25 mouse cellular contexts compared by ENCODE assay signal in genomic region chr10:75355341-75355740, GRCm38 (mm10). TPM values are rescaled to one million over a fixed set of nuclear protein-coding genes. Genes with fewer than 3 reads are reported as not detected.
DNase-seq lines count a peak whose midpoint lies in the region; ATAC-seq and TF ChIP-seq lines count a peak whose summit lies in the region.
"Had no signal": no experiment of that assay in that cellular context is flagged by ENCODE, and none has a peak within 500 bp of the region (broad histone marks: within the 10 kb centered on the region; RNA-seq: fewer than 3 reads in every experiment).

No protein-coding gene starts in this region.

- no peak overlapping the region for H3K27ac ChIP-seq in heart, embryonic 10.5 days
- H3K27ac ChIP-seq in heart, embryonic 13.5 days (replicated peaks): peak overlapping the region; percentile 24; the same call in 1 of the 2 replicates
- H3K27ac ChIP-seq in liver, postnatal 0 days (ENCODE audit: low read depth): no peak overlapping the region
- no peak overlapping the region for H3K27ac ChIP-seq in liver, embryonic 11.5 days (ENCODE audit: low read depth, low read length)
- H3K27ac ChIP-seq: embryonic facial prominence, embryonic 10.5 days; embryonic facial prominence, embryonic 12.5 days; forebrain, embryonic 13.5 days; forebrain, embryonic 15.5 days had no signal

- H3K4me3 ChIP-seq in heart, embryonic 10.5 days: no peak overlapping the region
- H3K4me3 ChIP-seq in heart, embryonic 13.5 days: no peak overlapping the region
- H3K4me3 ChIP-seq in liver, postnatal 0 days (ENCODE audit: low read depth, low read length): no peak overlapping the region
- no peak overlapping the region for H3K4me3 ChIP-seq in liver, embryonic 11.5 days (ENCODE audit: low read depth, low read length)
- H3K4me3 ChIP-seq: embryonic facial prominence, embryonic 10.5 days; embryonic facial prominence, embryonic 12.5 days; forebrain, embryonic 13.5 days; forebrain, embryonic 15.5 days had no signal

- no peak for ATAC-seq in heart, embryonic 13.5 days (ENCODE audit: extremely low read depth, insufficient number of reproducible peaks, low FRiP score, low TSS enrichment)
- ATAC-seq in liver, postnatal 0 days: peak; percentile 44; the same call in 1 of the 2 replicates
- no peak for ATAC-seq in liver, embryonic 11.5 days (replicated peaks; ENCODE audit: low FRiP score)
- ATAC-seq: activated CD4-positive, CD25-positive, alpha-beta regulatory T cell, adult 4 months; CD4-positive, CD25-positive, alpha-beta regulatory T cell, adult 4 months; forebrain, embryonic 13.5 days; forebrain, embryonic 15.5 days; Patski had no signal

- 44% methylated on average over 4 of the region's 4 CpGs for WGBS in heart, embryonic 10.5 days
- WGBS in heart, embryonic 13.5 days: 36% methylated on average over 4 of the region's 4 CpGs
- 49% methylated on average over 4 of the region's 4 CpGs for WGBS in liver, postnatal 0 days (ENCODE audit: insufficient replicate concordance)
- WGBS in liver, embryonic 11.5 days: 52% methylated on average over 4 of the region's 4 CpGs

- no peaks in the 10 kb centered on the region for H3K36me3 ChIP-seq in heart, embryonic 10.5 days
- H3K36me3 ChIP-seq in heart, embryonic 13.5 days: no peaks in the 10 kb centered on the region
- no peaks in the 10 kb centered on the region for H3K36me3 ChIP-seq in liver, postnatal 0 days (replicated peaks; ENCODE audit: insufficient read depth, low read length)
- no peaks in the 10 kb centered on the region for H3K36me3 ChIP-seq in liver, embryonic 11.5 days (ENCODE audit: control insufficient read depth, insufficient read depth, low read length)
- H3K36me3 ChIP-seq: embryonic facial prominence, embryonic 10.5 days; embryonic facial prominence, embryonic 12.5 days; forebrain, embryonic 15.5 days had no signal

- no peak overlapping the region for H3K4me2 ChIP-seq in heart, embryonic 13.5 days
- H3K4me2 ChIP-seq in liver, postnatal 0 days (ENCODE audit: low read depth, low read length): no peak overlapping the region
- H3K4me2 ChIP-seq in liver, embryonic 11.5 days: no peak overlapping the region
- H3K4me2 ChIP-seq: embryonic facial prominence, embryonic 12.5 days; forebrain, embryonic 13.5 days; forebrain, embryonic 15.5 days had no signal

- no peak for TF ChIP-seq CTCF in liver, postnatal 0 days (IDR thresholded peaks at IDR 0.05; ENCODE audit: low read depth)

- H3K9ac ChIP-seq in heart, embryonic 13.5 days: no peak overlapping the region
- H3K9ac ChIP-seq in liver, postnatal 0 days (replicated peaks): no peak overlapping the region
- H3K9ac ChIP-seq in liver, embryonic 11.5 days (ENCODE audit: low read depth, low read length): no peak overlapping the region
- H3K9ac ChIP-seq: embryonic facial prominence, embryonic 12.5 days; forebrain, embryonic 13.5 days; forebrain, embryonic 15.5 days had no signal

- no peaks in the 10 kb centered on the region for H3K27me3 ChIP-seq in heart, embryonic 10.5 days (ENCODE audit: insufficient read depth, poor library complexity, severe bottlenecking)
- no peaks in the 10 kb centered on the region for H3K27me3 ChIP-seq in heart, embryonic 13.5 days (replicated peaks)
- H3K27me3 ChIP-seq in liver, postnatal 0 days (ENCODE audit: insufficient read depth, low read length): no peaks in the 10 kb centered on the region
- no peaks in the 10 kb centered on the region for H3K27me3 ChIP-seq in liver, embryonic 11.5 days (replicated peaks; ENCODE audit: control insufficient read depth, insufficient read depth, low read length)
- H3K27me3 ChIP-seq: embryonic facial prominence, embryonic 12.5 days; forebrain, embryonic 13.5 days; forebrain, embryonic 15.5 days had no signal

- H3K9me3 ChIP-seq in heart, embryonic 10.5 days: no peaks in the 10 kb centered on the region
- no peaks in the 10 kb centered on the region for H3K9me3 ChIP-seq in heart, embryonic 13.5 days
- no peaks in the 10 kb centered on the region for H3K9me3 ChIP-seq in liver, postnatal 0 days (ENCODE audit: low read length)
- H3K9me3 ChIP-seq in liver, embryonic 11.5 days (ENCODE audit: control insufficient read depth, low read length): no peaks in the 10 kb centered on the region
- H3K9me3 ChIP-seq: embryonic facial prominence, embryonic 10.5 days; embryonic facial prominence, embryonic 12.5 days; forebrain, embryonic 13.5 days; forebrain, embryonic 15.5 days had no signal

- no peak for TF ChIP-seq EP300 in liver, postnatal 0 days (IDR thresholded peaks at IDR 0.05; ENCODE audit: low read depth)

- DNase-seq in heart, adult 11 months: peak; percentile 56
- no peak for DNase-seq in heart, embryonic 10.5 days (ENCODE audit: low spot score)
- DNase-seq in heart, postnatal 14 days: no peak
- DNase-seq in liver, postnatal 0 days: peak; percentile 39
- no peak for DNase-seq in liver, embryonic 11.5 days (ENCODE audit: low spot score)
- DNase-seq in Muller cell, postnatal 12 days (ENCODE audit: inconsistent ontology term): no peak
- DNase-seq: adrenal gland, adult 8-10 months; adrenal gland, postnatal 14 days; adrenal gland, postnatal 36 days; B cell, adult 2 months; cerebellum, adult 11-12 months; cerebellum, adult 2 months; cerebellum, adult 9-10 months; cerebellum, postnatal 10 days; cerebellum, postnatal 25 days had no signal

- intact Hi-C loops in heart, postnatal 14 days (cut with DNase I): no loop called here

- H3K4me1 ChIP-seq in heart, embryonic 10.5 days: peaks cover 17% of the 10 kb centered on the region
- H3K4me1 ChIP-seq in heart, embryonic 13.5 days: peaks cover 11% of the 10 kb centered on the region
- H3K4me1 ChIP-seq in liver, postnatal 0 days (ENCODE audit: insufficient read depth): peaks cover 4% of the 10 kb centered on the region; the same call in 1 of the 2 replicates
- H3K4me1 ChIP-seq in liver, embryonic 11.5 days (replicated peaks; ENCODE audit: control insufficient read depth, insufficient read depth, low read length): no peaks in the 10 kb centered on the region
- H3K4me1 ChIP-seq: embryonic facial prominence, embryonic 10.5 days; embryonic facial prominence, embryonic 12.5 days; forebrain, embryonic 13.5 days; forebrain, embryonic 15.5 days had no signal

RNA-seq across cellular contexts. Expression of gene Adora2a, which starts 38.7 kb away (rescaled TPM):
- polyA plus RNA-seq in heart, embryonic 10.5 days (2016; fragmentation: Nextera tagmentation; extraction: Ambion mirVana): 3.5 and 3.6 TPM in 2 replicates
- 3.4 and 4.6 TPM in 2 replicates for polyA plus RNA-seq in heart, embryonic 13.5 days (2015; fragmentation: Nextera tagmentation; extraction: Ambion mirVana)
- 10 to 100 TPM; 13.2 to 15.2 TPM for total RNA-seq in heart, postnatal 14 days (2021)
- polyA plus RNA-seq in liver, postnatal 0 days (2015; fragmentation: Nextera tagmentation; extraction: Ambion mirVana): 1.8 and 1.9 TPM in 2 replicates
- polyA plus RNA-seq in liver, embryonic 11.5 days (2014; fragmentation: Nextera tagmentation; extraction: Ambion mirVana): 5.1 and 6.0 TPM in 2 replicates
- total RNA-seq: MEL had no signal

RNA-seq across cellular contexts. Expression of gene Upb1, which starts 45.6 kb away (rescaled TPM):
- polyA plus RNA-seq in heart, embryonic 10.5 days (2016; fragmentation: Nextera tagmentation; extraction: Ambion mirVana): 0.10 and 1.6 TPM in 2 replicates
- polyA plus RNA-seq in heart, embryonic 13.5 days (2015; fragmentation: Nextera tagmentation; extraction: Ambion mirVana): 0.23 and 0.42 TPM in 2 replicates
- under 1 TPM; 0.22 to 0.34 TPM for total RNA-seq in heart, postnatal 14 days (2021)
- polyA plus RNA-seq in liver, postnatal 0 days (2015; fragmentation: Nextera tagmentation; extraction: Ambion mirVana): 84.2 and 103 TPM in 2 replicates
- 5.5 and 5.7 TPM in 2 replicates for polyA plus RNA-seq in liver, embryonic 11.5 days (2014; fragmentation: Nextera tagmentation; extraction: Ambion mirVana)
- total RNA-seq: MEL had no signal
- polyA plus RNA-seq: forebrain, embryonic 11.5 days; forebrain, embryonic 13.5 days; Patski had no signal

Comparison
In these comparisons a context has a peak if more than half of its experiments do, and no peak if none do; other contexts are left out.
1. DNase-seq: peak in heart, adult 11 months (single experiment) and liver, postnatal 0 days (single experiment); none in heart, embryonic 10.5 days (single experiment), heart, postnatal 14 days (0 of 2), liver, embryonic 11.5 days (single experiment) and Muller cell, postnatal 12 days (single experiment).
2. RNA of gene Upb1, which starts 45.6 kb away (polyA plus RNA-seq): 84.2 to 103 TPM in liver, postnatal 0 days; 5.5 to 5.7 TPM in liver, embryonic 11.5 days, 0.10 to 1.6 TPM in heart, embryonic 10.5 days and 0.23 to 0.42 TPM in heart, embryonic 13.5 days; every median in the first group is over 10 times any median in the second.